Mouse (Mus musculus): ENCODE results near the gene Cirbp.

DNA sequence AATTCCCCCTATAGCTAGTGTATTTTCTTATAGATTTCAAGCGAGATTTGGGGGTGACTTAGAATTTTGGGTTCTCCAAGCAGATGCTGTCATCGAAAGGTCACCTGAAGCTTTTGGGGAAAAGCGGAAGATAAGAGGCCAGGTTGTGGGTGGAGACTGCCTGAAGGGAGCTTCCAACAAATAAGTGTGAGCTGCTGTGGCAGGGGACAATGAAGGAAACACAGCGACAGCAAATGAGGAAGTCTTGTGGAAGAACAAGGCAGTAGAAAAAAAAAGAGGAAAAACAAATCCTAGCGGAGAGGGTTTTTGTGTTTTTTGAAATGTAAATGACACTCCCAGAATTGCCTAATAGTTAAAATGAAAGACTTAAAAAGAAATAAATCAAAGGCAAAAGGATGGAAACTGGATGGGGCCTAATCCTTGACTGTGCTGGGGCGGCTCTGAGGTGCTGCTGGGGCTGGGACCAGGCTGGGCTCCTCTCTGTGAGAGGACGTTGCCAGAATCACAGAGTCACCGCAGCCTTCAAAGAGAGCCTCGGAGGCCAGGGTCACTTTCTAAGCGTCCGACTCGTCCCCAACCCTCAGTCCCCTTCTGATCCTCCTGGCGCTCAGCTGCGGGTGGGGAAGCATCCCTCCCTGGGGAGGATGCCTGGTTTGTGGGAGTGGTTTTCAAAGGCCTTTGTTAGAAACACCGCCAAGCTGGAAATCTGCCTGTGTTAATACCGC is 49.4 kb downstream of the Cirbp start:
- TF ChIP-seq CTCF (IDR thresholded peaks at IDR 0.05; ENCODE audit: low read depth, low read length) (no peak), POLR2A (IDR thresholded peaks at IDR 0.05; ENCODE audit: extremely low read depth, insufficient read depth, low read length) (no peak)
